Mouse (Mus musculus) c-Kit-negative CD71-positive TER-119-positive erythroid progenitor cells, embryonic 14.5 days (primary cell): ENCODE results near the gene Olfr1350.
"Not testable (repeated sequence)": the region's sequence is repeated elsewhere in the genome, so short reads cannot be mapped to it uniquely, and the experiment has no call there.

ENCODE experiments used
- DNase-seq: peaks from one replicate; pipeline ENCODE4 v3.0.0-alpha.2; 2013; ENCODE audit warnings: low read depth, low spot score

Olfr1350 gene

GRCm38 (mm10) chr7:6564541-6564940 lies at the start of gene Olfr1350:
Gene Olfr1350, plus strand, starts transcription at chr7:6564841.
- DNase-seq: no peak

GRCm38 (mm10) chr7:6521666-6522065 lies 43.0 kb upstream of the Olfr1350 start:
- no peak for DNase-seq

GRCm38 (mm10) chr7:6522850-6523249 lies 41.8 kb upstream of the Olfr1350 start, which contains the start of gene Olfr1349:
Gene Olfr1349, minus strand, starts transcription at chr7:6522950.
- no peak for DNase-seq

- no peak for DNase-seq
Measured at GRCm38 (mm10) chr7:6525001-6525400, 39.6 kb upstream of the Olfr1350 start.

GRCm38 (mm10) chr7:6526141-6526540 lies 38.5 kb upstream of the Olfr1350 start:
- DNase-seq: peak; percentile 12

- no peak for DNase-seq
Measured at GRCm38 (mm10) chr7:6586096-6586759, 21.6 kb downstream of the Olfr1350 start.

GRCm38 (mm10) chr7:6588766-6589165 lies 24.1 kb downstream of the Olfr1350 start:
- DNase-seq: not testable (repeated sequence)

GRCm38 (mm10) chr7:6603331-6603730 lies 38.7 kb downstream of the Olfr1350 start:
- no peak for DNase-seq
